Mouse (Mus musculus): ENCODE results near the gene Rtel1.

- TF ChIP-seq CTCF (IDR thresholded peaks at IDR 0.05) (no peak), EP300 (IDR thresholded peaks at IDR 0.05) (no peak)
Observed at GRCm38 (mm10) chr2:181391541-181391940, 72.0 kb downstream of the Rtel1 start.
